Mouse (Mus musculus) E14TG2a.4 (cell line): ENCODE data around the gene 1700024P04Rik.

ENCODE experiments used
- H3K27me3 ChIP-seq: 2 replicates; pipeline ENCODE4 v1.6.1; 2014; ENCODE audit warnings: low read length, control low read depth; ENCODE audit not compliant: insufficient read depth
- H3K36me3 ChIP-seq: 2 replicates; pipeline ENCODE4 v1.6.1; 2014; ENCODE audit warnings: low read length, control low read depth; ENCODE audit not compliant: insufficient read depth
- H3K4me1 ChIP-seq: replicated peaks from 2 replicates; pipeline ENCODE4 v1.6.1; 2014; ENCODE audit warnings: low read depth, low read length, control low read depth
- H3K4me3 ChIP-seq: replicated peaks from 2 replicates; pipeline ENCODE4 v1.5.1; 2014; ENCODE audit warnings: mild to moderate bottlenecking, low read length
- H3K9me3 ChIP-seq: 2 replicates; pipeline ENCODE4 v1.6.1; 2014; ENCODE audit warnings: low read length, control low read depth
- CTCF ChIP-seq: conservative IDR thresholded peaks from 2 replicates; pipeline ENCODE4 v1.5.1; 2014; ENCODE audit warnings: low read length
- NANOG ChIP-seq: IDR thresholded peaks from 2 replicates; pipeline ENCODE4 v1.6.1; 2014; ENCODE audit warnings: borderline replicate concordance, low read length, mixed read lengths
- POU5F1 ChIP-seq: IDR thresholded peaks from 2 replicates; pipeline ENCODE4 v1.6.1; 2014; ENCODE audit warnings: low read length, borderline replicate concordance

The 1700024P04Rik gene

DNA sequence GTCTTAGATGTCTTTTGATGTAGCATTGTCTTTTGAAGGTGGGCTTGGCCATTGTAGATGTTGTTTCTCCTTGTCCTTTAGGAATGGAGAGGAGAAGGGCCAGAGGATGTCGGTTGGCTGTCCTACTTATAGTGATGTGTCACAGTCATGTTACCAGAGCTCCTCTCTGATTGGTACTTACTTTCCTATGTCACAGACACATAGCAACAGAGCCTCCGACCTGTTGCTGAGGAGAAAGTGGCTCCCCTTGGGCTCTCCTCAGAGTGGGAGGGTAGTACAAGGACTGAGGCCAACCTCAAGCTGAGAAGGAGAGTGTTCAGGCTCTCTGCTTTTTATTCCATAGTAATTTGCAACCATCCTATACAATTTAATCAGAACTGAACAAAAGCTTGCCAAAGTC, at the start of gene 1700024P04Rik:
Gene 1700024P04Rik, minus strand, starts transcription at position 101 of the 400 bp plus-strand sequence.
- TF ChIP-seq CTCF (no peak), NANOG (no peak), POU5F1 (no peak)
- H3K27me3 ChIP-seq, result no peaks in the 10 kb centered on the region
- H3K4me1 ChIP-seq, result no peaks in the 10 kb centered on the region
- H3K36me3 ChIP-seq, result no peaks in the 10 kb centered on the region
- no peaks in the 10 kb centered on the region for H3K9me3 ChIP-seq
- no peak within 1 kb of the TSS for H3K4me3 ChIP-seq

DNA sequence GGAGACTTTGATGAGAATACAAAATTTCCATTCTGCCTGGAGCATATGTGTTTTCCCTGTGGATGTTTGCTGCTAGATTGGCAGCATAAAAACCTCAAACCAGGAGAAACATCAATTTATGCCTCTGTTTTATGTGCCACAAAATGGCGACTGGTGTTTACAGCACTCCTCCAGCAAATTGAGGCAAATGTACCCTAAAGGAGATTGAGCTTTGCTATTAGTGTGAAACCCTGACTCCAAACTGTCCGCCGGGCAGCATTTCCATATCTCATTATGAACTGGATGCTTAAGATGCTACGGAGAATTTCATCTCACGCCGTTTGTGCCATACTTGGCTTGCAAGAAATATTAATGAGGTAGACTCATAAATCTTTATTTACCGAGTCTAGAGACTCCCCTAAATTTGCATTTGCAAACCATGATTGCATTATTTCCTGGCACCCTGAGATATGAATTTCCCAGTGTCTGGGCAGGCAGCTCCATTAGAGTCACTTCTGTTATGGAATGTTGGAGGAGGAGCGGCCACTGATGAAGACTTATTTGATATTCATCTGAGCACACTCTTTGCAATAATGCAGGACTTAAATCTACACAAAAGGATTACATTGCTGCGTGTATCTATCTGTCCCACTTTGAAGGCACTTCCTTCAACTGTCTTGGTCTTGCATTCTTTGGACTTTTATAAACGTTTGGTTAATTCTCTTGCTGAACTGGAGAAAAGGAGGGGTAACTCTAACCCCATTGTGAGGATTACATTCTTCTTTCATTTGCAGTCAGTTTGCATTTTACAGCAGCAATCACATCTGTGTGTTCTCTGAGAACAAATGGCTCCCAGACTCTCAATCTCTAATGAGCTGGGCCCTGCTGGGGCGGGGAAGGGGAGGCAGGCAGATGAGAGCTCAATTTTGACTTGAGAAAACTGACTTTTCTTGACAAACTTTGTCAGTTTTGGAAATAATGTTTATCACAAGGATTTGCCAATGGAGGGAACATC, 47.2 kb upstream of the 1700024P04Rik start:
- peaks cover 10% of the 10 kb centered on the region for H3K9me3 ChIP-seq

DNA sequence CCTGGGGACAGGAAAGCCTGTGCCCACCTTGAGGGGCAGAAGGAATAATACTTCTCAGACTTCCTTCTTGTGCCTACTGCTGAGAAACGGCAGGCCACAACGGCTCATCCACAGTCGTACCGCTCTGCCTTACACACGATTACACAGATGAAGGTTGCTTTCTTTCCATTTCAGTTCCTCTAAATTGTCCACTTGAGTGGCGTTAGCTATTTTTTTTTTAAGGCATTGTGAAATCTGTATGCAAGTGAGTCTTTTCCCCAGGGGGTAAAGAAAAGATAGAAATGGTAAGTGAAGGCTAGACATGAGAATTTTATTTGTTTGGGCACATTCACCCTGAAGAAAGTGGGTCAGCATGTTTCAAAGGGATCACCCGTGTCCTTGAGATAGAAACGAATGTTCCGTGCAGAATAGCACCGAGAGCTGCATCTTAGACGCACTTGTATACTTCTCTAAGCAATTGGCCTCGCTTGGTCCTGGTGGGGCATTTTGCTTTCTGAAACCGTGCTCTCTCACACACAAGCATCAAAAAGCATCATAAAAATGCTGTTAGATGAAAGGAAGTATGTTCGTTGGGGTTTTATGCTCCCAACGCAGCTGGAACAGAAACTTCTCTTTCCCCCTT, 46.3 kb upstream of the 1700024P04Rik start:
- Histone ChIP-seq H3K4me1 (peaks cover 51% of the 10 kb centered on the region), H3K36me3 (no peaks in the 10 kb centered on the region), H3K27me3 (no peaks in the 10 kb centered on the region), H3K9me3 (peaks cover 5% of the 10 kb centered on the region), H3K4me3 (no peak overlapping the region)
- no peak for TF ChIP-seq POU5F1
- no peak for TF ChIP-seq NANOG
- TF ChIP-seq CTCF, result no peak

More for the DNA sequence above, 47.2 kb upstream of the 1700024P04Rik start:
- Histone ChIP-seq H3K36me3 (no peaks in the 10 kb centered on the region), H3K4me3 (no peak overlapping the region), H3K27me3 (no peaks in the 10 kb centered on the region), H3K4me1 (peaks cover 56% of the 10 kb centered on the region)
- TF ChIP-seq CTCF (no peak), NANOG (no peak), POU5F1 (no peak)

DNA sequence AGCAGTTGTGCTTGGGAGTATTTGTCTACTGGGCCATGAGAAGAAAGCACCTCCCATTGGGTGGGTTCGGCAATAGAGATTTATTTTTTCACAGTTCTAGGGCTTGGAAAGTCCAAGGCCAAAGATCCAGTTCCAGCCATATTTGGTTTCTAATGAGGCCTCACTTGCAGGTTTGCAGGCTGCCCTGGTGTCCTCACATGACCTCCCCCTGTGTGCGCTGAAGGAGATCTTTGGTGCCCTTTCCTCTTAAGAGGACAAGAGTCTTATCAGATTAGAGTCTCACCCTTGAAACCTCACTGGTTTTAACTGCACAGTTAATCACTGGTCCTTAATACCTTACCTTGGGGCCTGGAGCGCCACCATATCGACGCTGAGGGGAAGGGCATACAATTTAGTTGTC, 40.9 kb upstream of the 1700024P04Rik start:
- H3K36me3 ChIP-seq, result no peaks in the 10 kb centered on the region
- no peaks in the 10 kb centered on the region for H3K27me3 ChIP-seq
- no peaks in the 10 kb centered on the region for H3K9me3 ChIP-seq
- H3K4me1 ChIP-seq, result peaks cover 42% of the 10 kb centered on the region
- H3K4me3 ChIP-seq, result no peak overlapping the region
- TF ChIP-seq CTCF (no peak), NANOG (no peak), POU5F1 (no peak)

DNA sequence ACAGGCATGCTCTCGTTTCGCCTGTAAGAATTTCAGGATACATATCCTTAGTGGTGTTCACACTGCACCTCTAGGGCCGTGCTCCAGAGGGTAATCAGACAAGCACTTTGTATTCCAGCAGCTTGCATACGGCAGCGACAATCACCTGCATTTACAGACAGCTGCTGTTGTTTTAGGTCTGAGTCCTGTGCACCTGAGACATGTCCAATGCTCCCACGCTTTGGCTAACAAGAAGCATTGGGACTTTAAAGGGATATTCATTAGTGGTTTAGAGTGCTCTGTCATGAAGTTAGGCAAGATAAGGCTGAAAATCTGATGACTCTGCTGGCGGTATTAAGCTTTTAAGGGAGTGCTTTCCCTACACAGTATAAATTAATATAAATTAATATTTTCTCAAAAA, 37.7 kb upstream of the 1700024P04Rik start:
- Histone ChIP-seq H3K4me1 (peaks cover 47% of the 10 kb centered on the region), H3K9me3 (no peaks in the 10 kb centered on the region), H3K27me3 (no peaks in the 10 kb centered on the region), H3K4me3 (no peak overlapping the region), H3K36me3 (no peaks in the 10 kb centered on the region)
- no peak for TF ChIP-seq NANOG

DNA sequence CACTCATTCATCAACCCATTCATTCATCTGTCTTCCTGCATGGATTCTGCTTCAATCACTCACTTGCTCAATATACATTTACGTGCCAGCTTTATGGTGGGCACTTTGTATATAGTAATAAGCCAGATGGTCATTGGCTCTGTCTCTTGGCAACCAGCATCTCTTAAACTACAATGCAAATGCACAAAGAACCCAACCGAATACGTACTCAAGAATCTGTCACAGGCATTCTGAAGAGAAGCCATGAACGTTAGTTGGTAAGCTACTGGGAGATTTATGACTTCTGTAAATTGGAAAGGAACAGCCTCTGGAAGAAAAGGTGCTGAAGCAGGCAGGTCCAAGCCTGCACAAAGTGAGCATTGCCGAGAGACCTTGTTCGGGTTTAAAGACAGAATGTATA, 36.8 kb upstream of the 1700024P04Rik start:
- Histone ChIP-seq H3K36me3 (no peaks in the 10 kb centered on the region), H3K4me1 (peaks cover 52% of the 10 kb centered on the region), H3K9me3 (no peaks in the 10 kb centered on the region), H3K4me3 (no peak overlapping the region), H3K27me3 (no peaks in the 10 kb centered on the region)
- no peak for TF ChIP-seq CTCF

DNA sequence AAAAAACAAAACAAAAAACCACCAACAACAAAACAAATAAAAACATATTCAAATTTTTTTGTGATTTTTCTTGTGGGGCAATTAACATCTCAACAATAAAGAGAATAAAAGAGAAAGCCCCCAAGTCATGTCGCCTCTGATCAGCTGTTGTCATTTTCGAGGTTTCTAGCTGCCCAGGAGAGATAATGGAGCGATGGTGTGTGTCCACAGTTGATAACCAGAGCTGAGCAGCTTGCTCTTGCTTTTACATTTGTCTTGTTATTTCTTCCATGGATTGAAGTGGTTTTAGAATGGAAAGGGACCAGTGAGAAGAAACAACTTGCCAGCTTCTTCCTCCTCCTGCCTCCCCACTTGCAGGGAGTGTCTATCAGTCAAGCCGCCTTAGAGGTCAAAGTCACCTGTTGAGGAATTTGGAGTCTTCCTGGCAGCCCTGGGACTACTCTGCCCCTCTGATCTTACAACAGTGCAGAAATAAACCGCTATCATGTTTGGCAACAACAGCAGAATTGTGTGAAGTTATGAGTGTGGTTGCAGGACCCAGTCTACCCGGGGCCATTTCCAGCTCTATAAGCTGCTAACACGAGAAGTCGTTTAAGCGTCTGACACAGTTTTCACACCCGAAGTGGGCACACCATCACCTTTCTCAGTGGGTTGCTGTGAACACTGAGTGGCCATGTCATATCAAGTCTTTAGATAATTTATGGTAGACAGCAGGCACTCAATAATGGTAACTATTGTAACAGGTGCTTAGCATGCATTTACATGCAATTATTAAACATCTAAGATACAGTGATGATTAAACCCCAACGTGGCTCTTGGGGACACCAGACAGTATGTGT, 35.7 kb upstream of the 1700024P04Rik start:
- Histone ChIP-seq H3K9me3 (no peaks in the 10 kb centered on the region), H3K4me3 (no peak overlapping the region), H3K4me1 (peaks cover 59% of the 10 kb centered on the region), H3K27me3 (no peaks in the 10 kb centered on the region), H3K36me3 (no peaks in the 10 kb centered on the region)
- no peak for TF ChIP-seq NANOG
- no peak for TF ChIP-seq CTCF
- TF ChIP-seq POU5F1, result no peak
